Mouse (Mus musculus): ENCODE results near the gene Fam53b.

DNA sequence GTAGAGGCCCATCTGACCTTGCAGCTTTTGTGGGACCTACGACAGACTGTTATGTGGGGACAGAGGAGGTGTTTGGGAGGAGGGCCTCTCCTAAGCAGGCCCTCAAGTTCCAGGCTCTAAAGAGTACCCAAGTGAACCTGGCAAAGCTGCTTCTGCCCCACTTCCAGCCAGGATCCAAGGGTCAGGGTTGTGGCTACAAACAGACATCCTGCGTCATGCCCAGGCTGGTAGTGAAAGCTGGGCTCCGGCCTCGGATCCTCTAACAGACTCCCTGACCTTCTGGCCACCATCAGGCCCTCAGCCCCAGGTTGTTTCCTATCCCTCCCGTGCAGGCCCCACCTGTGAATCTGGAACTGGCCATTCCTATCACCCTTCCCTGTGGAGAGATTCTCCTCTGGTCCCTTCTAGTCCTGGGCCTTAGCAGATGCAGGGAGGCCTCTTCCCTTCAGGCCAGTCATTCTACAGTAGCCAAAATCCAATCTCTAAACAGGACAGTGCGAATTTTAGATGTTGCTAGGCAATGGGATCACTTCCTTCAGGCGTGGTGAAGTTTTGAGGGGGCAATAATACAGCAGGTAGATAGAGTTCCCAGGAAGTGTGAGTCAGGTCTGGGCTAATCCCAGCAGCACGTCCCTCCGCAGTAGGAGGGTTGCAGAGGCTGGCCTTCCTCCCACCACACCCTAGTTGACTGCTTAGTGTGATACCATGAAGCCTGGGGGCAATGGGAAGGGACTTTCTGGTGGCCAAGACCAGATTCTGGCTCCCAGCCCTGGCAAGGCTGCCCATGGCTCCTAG, 110.0 kb downstream of the Fam53b start:
- no peak for TF ChIP-seq CTCF (IDR thresholded peaks at IDR 0.05; ENCODE audit: extremely low read depth, insufficient read depth, low read length)
- no peak for TF ChIP-seq POLR2A (IDR thresholded peaks at IDR 0.05; ENCODE audit: extremely low read depth, insufficient read depth, low read length)
